Comparison of ENCODE assay signal across 8 mouse cellular contexts in the genomic region with DNA sequence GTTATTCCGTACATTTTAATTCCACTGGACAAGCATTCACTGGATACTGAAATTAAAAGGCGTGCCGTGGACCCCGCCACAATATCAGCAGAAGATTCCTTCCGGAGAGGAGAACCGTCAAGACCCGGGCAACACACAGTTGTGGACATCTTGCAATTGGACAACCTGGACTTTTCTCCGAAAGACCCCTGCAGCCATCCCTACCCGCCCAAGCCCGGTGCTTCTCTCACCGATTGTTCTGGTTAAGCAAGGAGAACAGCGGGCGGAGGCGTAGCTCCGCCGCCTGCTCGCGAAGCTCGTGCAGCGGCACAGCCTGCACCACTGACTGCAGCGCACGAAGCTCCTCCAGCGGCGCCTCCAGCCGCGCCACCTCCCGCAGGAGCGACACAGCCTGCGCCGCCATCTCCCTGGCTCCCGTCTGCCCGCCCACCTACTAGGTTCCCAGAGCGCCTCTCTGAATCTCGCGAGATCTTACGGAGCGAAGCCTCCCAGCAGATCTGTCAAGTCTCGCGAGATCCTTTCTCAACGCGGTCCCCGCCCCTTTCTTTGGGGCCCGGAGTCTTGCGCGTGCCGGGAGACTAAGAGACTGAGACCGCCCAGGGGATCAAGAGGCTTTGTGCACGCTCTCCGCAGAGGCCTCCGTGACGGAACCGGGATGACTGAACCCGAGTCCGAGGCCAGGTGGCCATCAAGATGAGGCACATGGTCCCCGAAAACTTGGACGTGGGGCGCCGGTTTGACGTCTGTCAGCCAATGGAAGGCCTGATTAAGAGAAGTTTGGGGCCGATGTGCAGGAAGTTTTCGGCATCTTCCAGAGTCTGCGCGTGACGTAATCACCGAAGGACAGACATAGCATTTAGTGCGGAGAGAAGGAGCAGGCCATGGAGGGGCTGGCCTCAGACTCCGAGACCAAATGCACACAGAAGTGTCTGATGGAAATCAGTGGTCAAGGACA. TPM values are rescaled to one million over a fixed set of nuclear protein-coding genes. Genes with fewer than 3 reads are reported as not detected.
DNase-seq lines count a peak whose midpoint lies in the region; ATAC-seq and TF ChIP-seq lines count a peak whose summit lies in the region.

No protein-coding gene starts in this region.

- peak overlapping the region; percentile 73 for H3K4me2 ChIP-seq in embryonic facial prominence, embryonic 15.5 days (replicated peaks)
- peak overlapping the region; percentile 70 for H3K4me2 ChIP-seq in limb, embryonic 14.5 days (replicated peaks; ENCODE audit: low read depth, low read length, severe bottlenecking)
- H3K4me2 ChIP-seq in midbrain, postnatal 0 days (ENCODE audit: low read depth, low read length, poor library complexity, severe bottlenecking): peak overlapping the region; percentile 65

- H3K27me3 ChIP-seq in embryonic facial prominence, embryonic 15.5 days: peaks cover 27% of the 10 kb centered on the region
- peaks cover 25% of the 10 kb centered on the region for H3K27me3 ChIP-seq in limb, embryonic 14.5 days (ENCODE audit: control insufficient read depth, insufficient read depth, low read length)
- H3K27me3 ChIP-seq in midbrain, postnatal 0 days (ENCODE audit: insufficient read depth, low read length): 0 out of 2 replicates have a peak, but pooled peaks cover 10% of the 10 kb centered on the region

- ATAC-seq in embryonic facial prominence, embryonic 15.5 days (ENCODE audit: insufficient number of reproducible peaks, low FRiP score, low TSS enrichment, low read depth): peak; percentile 95
- peak; percentile 98 for ATAC-seq in limb, embryonic 14.5 days (ENCODE audit: low FRiP score, low read depth)
- peak; percentile 99 for ATAC-seq in midbrain, postnatal 0 days (ENCODE audit: low FRiP score)

- peak overlapping the region; percentile 97 for H3K27ac ChIP-seq in bone marrow, adult 2 months (ENCODE audit: control insufficient read depth, insufficient read depth, low read depth, low read length, poor library complexity)
- H3K27ac ChIP-seq in embryonic facial prominence, embryonic 15.5 days (replicated peaks): peak overlapping the region; percentile 98
- peak overlapping the region; percentile 95 for H3K27ac ChIP-seq in limb, embryonic 14.5 days (replicated peaks; ENCODE audit: low read depth, low read length)
- peak overlapping the region; percentile 85 for H3K27ac ChIP-seq in midbrain, postnatal 0 days (ENCODE audit: low read depth, low read length)

- peak overlapping the region; percentile 95 for H3K4me3 ChIP-seq in bone marrow, adult 2 months (replicated peaks; ENCODE audit: control insufficient read depth, low read depth, low read length)
- peak overlapping the region; percentile 86 for H3K4me3 ChIP-seq in embryonic facial prominence, embryonic 15.5 days (replicated peaks)
- H3K4me3 ChIP-seq in limb, embryonic 14.5 days (replicated peaks; ENCODE audit: low read length): peak overlapping the region; percentile 87
- H3K4me3 ChIP-seq in midbrain, postnatal 0 days (ENCODE audit: low read depth, low read length): peak overlapping the region; percentile 86

- no peak for TF ChIP-seq CTCF in bone marrow, adult 2 months (IDR thresholded peaks at IDR 0.05; ENCODE audit: control insufficient read depth, insufficient read depth, low read length)
- no peak for TF ChIP-seq CTCF in midbrain, postnatal 0 days (IDR thresholded peaks at IDR 0.05)

- H3K36me3 ChIP-seq in embryonic facial prominence, embryonic 15.5 days: peaks cover under 1% of the 10 kb centered on the region
- peaks cover 5% of the 10 kb centered on the region for H3K36me3 ChIP-seq in limb, embryonic 14.5 days (ENCODE audit: control insufficient read depth, insufficient read depth, low read length)
- peaks cover 5% of the 10 kb centered on the region; the same call in 1 of the 2 replicates for H3K36me3 ChIP-seq in midbrain, postnatal 0 days (ENCODE audit: insufficient read depth, low read length)

- H3K9me3 ChIP-seq in embryonic facial prominence, embryonic 15.5 days (replicated peaks): no peaks in the 10 kb centered on the region
- H3K9me3 ChIP-seq in limb, embryonic 14.5 days (ENCODE audit: control insufficient read depth, low read length): no peaks in the 10 kb centered on the region
- H3K9me3 ChIP-seq in midbrain, postnatal 0 days (ENCODE audit: low read length): no peaks in the 10 kb centered on the region

- WGBS in bone marrow, adult 2 months: under 1% methylated on average over 67 of the region's 67 CpGs
- WGBS in embryonic facial prominence, embryonic 15.5 days: under 1% methylated on average over 67 of the region's 67 CpGs
- under 1% methylated on average over 56 of the region's 67 CpGs for WGBS in limb, embryonic 14.5 days
- under 1% methylated on average over 66 of the region's 67 CpGs for WGBS in midbrain, postnatal 0 days

- H3K4me1 ChIP-seq in bone marrow, adult 2 months (ENCODE audit: control insufficient read depth, insufficient read depth, low read length): no peaks in the 10 kb centered on the region
- peaks cover 23% of the 10 kb centered on the region for H3K4me1 ChIP-seq in embryonic facial prominence, embryonic 15.5 days
- H3K4me1 ChIP-seq in limb, embryonic 14.5 days (ENCODE audit: control insufficient read depth, insufficient read depth, low read length): peaks cover 12% of the 10 kb centered on the region
- H3K4me1 ChIP-seq in midbrain, postnatal 0 days (ENCODE audit: insufficient read depth, low read length): peaks cover 2% of the 10 kb centered on the region; the same call in 1 of the 2 replicates

- TF ChIP-seq POLR2A in bone marrow, adult 2 months (IDR thresholded peaks at IDR 0.05; ENCODE audit: borderline replicate concordance, control insufficient read depth, low read depth, low read length): peak; percentile 89; the same call in 1 of the 2 replicates
- TF ChIP-seq POLR2A in limb, embryonic 14.5 days (IDR thresholded peaks at IDR 0.05; ENCODE audit: borderline replicate concordance, extremely low read depth, insufficient read depth, insufficient read length): peak; percentile 96

- H3K9ac ChIP-seq in embryonic facial prominence, embryonic 15.5 days: peak overlapping the region; percentile 85
- H3K9ac ChIP-seq in limb, embryonic 14.5 days (ENCODE audit: low read depth, low read length, severe bottlenecking): peak overlapping the region; percentile 90
- H3K9ac ChIP-seq in midbrain, postnatal 0 days (replicated peaks; ENCODE audit: low read length, poor library complexity, severe bottlenecking): peak overlapping the region; percentile 93

- DNase-seq in 416B (ENCODE audit: low read depth): peak; percentile 99
- DNase-seq in heart, adult 8-10 months (ENCODE audit: low spot score): peak; percentile 96
- DNase-seq in kidney, adult 9 months: peak; percentile 98
- DNase-seq in limb, embryonic 14.5 days (ENCODE audit: low spot score): peak; percentile 99
- peak; percentile 100 for DNase-seq in midbrain, postnatal 0 days (ENCODE audit: low spot score)
- peak; percentile 87 to 88 for DNase-seq in spleen, postnatal 14 days (ENCODE audit: low spot score in 2 of 2)

RNA-seq across cellular contexts. Expression of a gene that starts 3.4 kb away (rescaled TPM):
- polyA plus RNA-seq in bone marrow, adult 2 months (2011; ENCODE audit: insufficient read depth, insufficient read length, low replicate concordance, missing spikeins): not detected in 2 replicates
- polyA plus RNA-seq in embryonic facial prominence, embryonic 15.5 days (2015; fragmentation: Nextera tagmentation; extraction: Ambion mirVana): 0.09 TPM in 1 of 2 replicates, not detected in the other
- 1 to 10 TPM in 2 of 4 experiments, under 1 TPM in 2; 0.87 to 2.1 (median 1.1) TPM for total RNA-seq in heart, adult 8-10 months (2022)
- polyA plus RNA-seq in limb, embryonic 14.5 days (2012; rRNA removed): 0.06 TPM in 1 of 2 replicates, not detected in the other
- polyA plus RNA-seq in limb, embryonic 14.5 days (2014; fragmentation: Nextera tagmentation; extraction: Ambion mirVana): not detected in 2 replicates
- total RNA-seq in midbrain, postnatal 0 days (2014; rRNA removed): not detected in 2 replicates
- polyA plus RNA-seq in midbrain, postnatal 0 days (2015; fragmentation: Nextera tagmentation; extraction: Ambion mirVana): 0.56 and 0.72 TPM in 2 replicates

RNA-seq across cellular contexts. Expression of a gene that starts 4.0 kb away (rescaled TPM):
- 30.3 TPM in 2 replicates for polyA plus RNA-seq in bone marrow, adult 2 months (2011; ENCODE audit: insufficient read depth, insufficient read length, low replicate concordance, missing spikeins)
- polyA plus RNA-seq in embryonic facial prominence, embryonic 15.5 days (2015; fragmentation: Nextera tagmentation; extraction: Ambion mirVana): 88.5 and 91.4 TPM in 2 replicates
- 10 to 100 TPM; 11.2 to 13.0 (median 11.9) TPM for total RNA-seq in heart, adult 8-10 months (2022)
- polyA plus RNA-seq in limb, embryonic 14.5 days (2012; rRNA removed): 39.4 and 50.5 TPM in 2 replicates
- 103 and 105 TPM in 2 replicates for polyA plus RNA-seq in limb, embryonic 14.5 days (2014; fragmentation: Nextera tagmentation; extraction: Ambion mirVana)
- total RNA-seq in midbrain, postnatal 0 days (2014; rRNA removed): 42.1 and 42.6 TPM in 2 replicates
- polyA plus RNA-seq in midbrain, postnatal 0 days (2015; fragmentation: Nextera tagmentation; extraction: Ambion mirVana): 82.8 and 83.5 TPM in 2 replicates

RNA-seq across cellular contexts. Expression of a gene that starts 38.0 kb away (rescaled TPM):
- polyA plus RNA-seq in bone marrow, adult 2 months (2011; ENCODE audit: insufficient read depth, insufficient read length, low replicate concordance, missing spikeins): not detected in 2 replicates
- 0.20 and 0.39 TPM in 2 replicates for polyA plus RNA-seq in embryonic facial prominence, embryonic 15.5 days (2015; fragmentation: Nextera tagmentation; extraction: Ambion mirVana)
- total RNA-seq in heart, adult 8-10 months (2022): not detected
- 0.04 and 0.05 TPM in 2 replicates for polyA plus RNA-seq in limb, embryonic 14.5 days (2012; rRNA removed)
- not detected in 2 replicates for polyA plus RNA-seq in limb, embryonic 14.5 days (2014; fragmentation: Nextera tagmentation; extraction: Ambion mirVana)
- 2.0 TPM in 1 of 2 replicates, not detected in the other for total RNA-seq in midbrain, postnatal 0 days (2014; rRNA removed)
- 0.12 TPM in 1 of 2 replicates, not detected in the other for polyA plus RNA-seq in midbrain, postnatal 0 days (2015; fragmentation: Nextera tagmentation; extraction: Ambion mirVana)

RNA-seq across cellular contexts. Expression of a gene that starts 43.0 kb away (rescaled TPM):
- 2.5 and 7.1 TPM in 2 replicates for polyA plus RNA-seq in bone marrow, adult 2 months (2011; ENCODE audit: insufficient read depth, insufficient read length, low replicate concordance, missing spikeins)
- 9.0 and 10.3 TPM in 2 replicates for polyA plus RNA-seq in embryonic facial prominence, embryonic 15.5 days (2015; fragmentation: Nextera tagmentation; extraction: Ambion mirVana)
- 1 to 10 TPM in 2 of 4 experiments, under 1 TPM in 2; 0.66 to 1.5 (median 1.2) TPM for total RNA-seq in heart, adult 8-10 months (2022)
- 7.9 and 8.7 TPM in 2 replicates for polyA plus RNA-seq in limb, embryonic 14.5 days (2012; rRNA removed)
- 4.7 and 8.0 TPM in 2 replicates for polyA plus RNA-seq in limb, embryonic 14.5 days (2014; fragmentation: Nextera tagmentation; extraction: Ambion mirVana)
- 2.1 and 2.5 TPM in 2 replicates for total RNA-seq in midbrain, postnatal 0 days (2014; rRNA removed)
- polyA plus RNA-seq in midbrain, postnatal 0 days (2015; fragmentation: Nextera tagmentation; extraction: Ambion mirVana): 1.3 and 1.8 TPM in 2 replicates

RNA-seq across cellular contexts. Expression of a gene that starts 44.7 kb away (rescaled TPM):
- polyA plus RNA-seq in bone marrow, adult 2 months (2011; ENCODE audit: insufficient read depth, insufficient read length, low replicate concordance, missing spikeins): 37.9 and 39.2 TPM in 2 replicates
- 90.4 and 95.6 TPM in 2 replicates for polyA plus RNA-seq in embryonic facial prominence, embryonic 15.5 days (2015; fragmentation: Nextera tagmentation; extraction: Ambion mirVana)
- 10 to 100 TPM; 41.3 to 48.6 (median 45.1) TPM for total RNA-seq in heart, adult 8-10 months (2022)
- polyA plus RNA-seq in limb, embryonic 14.5 days (2012; rRNA removed): 55.1 and 57.8 TPM in 2 replicates
- polyA plus RNA-seq in limb, embryonic 14.5 days (2014; fragmentation: Nextera tagmentation; extraction: Ambion mirVana): 68.3 and 83.9 TPM in 2 replicates
- 124 and 133 TPM in 2 replicates for total RNA-seq in midbrain, postnatal 0 days (2014; rRNA removed)
- polyA plus RNA-seq in midbrain, postnatal 0 days (2015; fragmentation: Nextera tagmentation; extraction: Ambion mirVana): 115 and 122 TPM in 2 replicates

Comparison
In these comparisons a context has a peak if more than half of its experiments do, and no peak if none do; other contexts are left out.
1. Peak in every context shown above with its lines: DNase-seq, ATAC-seq, H3K4me3 ChIP-seq and H3K27ac ChIP-seq.